Mouse (Mus musculus) MEL (cell line): ENCODE measurements at regions not wholly inside any gene's neighbourhood (a gene's known extent, or its start where the extent isn't known, plus 50 kb on each side); places are given as distances from the start of the nearest gene placed in this dataset.

Experiments used
- DNase-seq: peaks from one replicate; pipeline ENCODE4 v3.0.0; 2011; ENCODE audit warnings: low read depth, low spot score
- H3K27ac ChIP-seq: 2 replicates; pipeline ENCODE4 v1.5.1; 2012; ENCODE audit warnings: low read depth, mild to moderate bottlenecking, control low read depth, low read length, moderate library complexity; ENCODE audit not compliant: control insufficient read depth
- H3K27me3 ChIP-seq, 2 experiments: fragments of 150-350 bp in 1 of 2; sonication (generic) in 1 of 2; 2 replicates each; pipeline ENCODE4 v1.6.1; 2012; ENCODE audit warnings: low read length in 2 of 2, mild to moderate bottlenecking in 2 of 2, improper control_type of control experiment in 1 of 2, moderate library complexity in 1 of 2; ENCODE audit not compliant: insufficient read depth in 2 of 2, control insufficient read depth in 1 of 2
- H3K36me3 ChIP-seq, 2 experiments: 2 replicates each; pipeline ENCODE4 v1.6.1; 2012 to 2014; ENCODE audit warnings: low read length in 2 of 2, improper control_type of control experiment in 1 of 2, inconsistent platforms in 1 of 2, mild to moderate bottlenecking in 1 of 2; ENCODE audit not compliant: insufficient read depth in 2 of 2, control insufficient read depth in 1 of 2
- H3K4me1 ChIP-seq, 2 experiments: fragments of 150-350 bp in 1 of 2; sonication (generic) in 1 of 2; 2 replicates each; pipeline ENCODE4 v1.6.1; 2012; ENCODE audit warnings: low read length in 2 of 2, improper control_type of control experiment in 1 of 2, mild to moderate bottlenecking in 1 of 2; ENCODE audit not compliant: insufficient read depth in 2 of 2, control insufficient read depth in 1 of 2
- H3K4me3 ChIP-seq, 2 experiments: fragments of 150-350 bp in 1 of 2; sonication (generic) in 1 of 2; 2 replicates each; pipeline ENCODE4 v1.5.1; 2012; ENCODE audit warnings: low read depth in 2 of 2, low read length in 2 of 2, mild to moderate bottlenecking in 2 of 2, moderate library complexity in 2 of 2, control low read depth in 1 of 2, improper control_type of control experiment in 1 of 2; ENCODE audit not compliant: control insufficient read depth in 1 of 2, insufficient read depth in 1 of 2
- H3K79me2 ChIP-seq: 2 replicates; pipeline ENCODE4 v1.6.1; 2012; ENCODE audit warnings: mild to moderate bottlenecking, low read length, moderate library complexity; ENCODE audit not compliant: control insufficient read depth, poor library complexity, insufficient read depth
- H3K9ac ChIP-seq: 2 replicates; pipeline ENCODE4 v1.6.1; 2012; ENCODE audit warnings: low read depth, mild to moderate bottlenecking, control low read depth, low read length, moderate library complexity; ENCODE audit not compliant: control insufficient read depth, poor library complexity, severe bottlenecking
- H3K9me3 ChIP-seq: fragments of 150-350 bp; sonication (generic); replicated peaks from 2 replicates; pipeline ENCODE4 v1.6.1; 2012; ENCODE audit warnings: mild to moderate bottlenecking, low read length, improper control_type of control experiment, moderate library complexity; ENCODE audit not compliant: insufficient read depth
- BHLHE40 ChIP-seq: IDR thresholded peaks from 2 replicates; pipeline ENCODE4 v1.6.1; 2012; ENCODE audit warnings: low read depth, mild to moderate bottlenecking, inconsistent platforms, low read length, improper control_type of control experiment, borderline replicate concordance
- CTCF ChIP-seq, 3 experiments: IDR thresholded peaks in 2 of 3; conservative IDR thresholded peaks in 1 of 3; 2 replicates each; pipeline ENCODE4 v1.5.1; 2011 to 2012; ENCODE audit warnings: low read length in 3 of 3, low read depth in 2 of 3, mild to moderate bottlenecking in 2 of 3, improper control_type of control experiment in 1 of 3, inconsistent platforms in 1 of 3, mixed read lengths in 1 of 3, moderate library complexity in 1 of 3; ENCODE audit not compliant: control insufficient read depth in 1 of 3, insufficient read depth in 1 of 3, poor library complexity in 1 of 3, severe bottlenecking in 1 of 3
- ELF1 ChIP-seq: IDR thresholded peaks from 2 replicates; pipeline ENCODE4 v1.6.1; 2014; ENCODE audit warnings: low read depth, mild to moderate bottlenecking, inconsistent platforms, low read length, improper control_type of control experiment, moderate library complexity
- ETS1 ChIP-seq: IDR thresholded peaks from 2 replicates; pipeline ENCODE4 v1.6.1; 2012; ENCODE audit warnings: low read depth, mild to moderate bottlenecking, inconsistent platforms, low read length, improper control_type of control experiment, moderate library complexity
- HCFC1 ChIP-seq: IDR thresholded peaks from 2 replicates; pipeline ENCODE4 v1.6.1; 2012; ENCODE audit warnings: low read depth, mild to moderate bottlenecking, inconsistent platforms, low read length, improper control_type of control experiment, moderate library complexity
- JUND ChIP-seq: IDR thresholded peaks from 2 replicates; pipeline ENCODE4 v1.6.1; 2011; ENCODE audit warnings: low read depth, mild to moderate bottlenecking, improper control_type of control experiment, low read length
- MAX ChIP-seq: IDR thresholded peaks from 2 replicates; pipeline ENCODE4 v1.6.1; 2011; ENCODE audit warnings: low read length, improper control_type of control experiment
- MYB ChIP-seq: IDR thresholded peaks from 2 replicates; pipeline ENCODE4 v1.6.1; 2011; ENCODE audit warnings: mild to moderate bottlenecking, low read depth, low read length, improper control_type of control experiment
- NELFE ChIP-seq: IDR thresholded peaks from 2 replicates; pipeline ENCODE4 v1.6.1; 2011; ENCODE audit warnings: low read depth, low read length, improper control_type of control experiment
- NRF1 ChIP-seq: IDR thresholded peaks from 2 replicates; pipeline ENCODE4 v1.6.1; 2014; ENCODE audit warnings: low read depth, mild to moderate bottlenecking, inconsistent platforms, low read length, improper control_type of control experiment, moderate library complexity; ENCODE audit not compliant: poor library complexity, insufficient read depth, severe bottlenecking
- RAD21 ChIP-seq: IDR thresholded peaks from 2 replicates; pipeline ENCODE4 v1.6.1; 2011; ENCODE audit warnings: mild to moderate bottlenecking, low read depth, low read length, improper control_type of control experiment
- SIN3A ChIP-seq: IDR thresholded peaks from 2 replicates; pipeline ENCODE4 v1.6.1; 2012; ENCODE audit warnings: low read length, improper control_type of control experiment, inconsistent platforms
- SMC3 ChIP-seq: IDR thresholded peaks from 2 replicates; pipeline ENCODE4 v1.6.1; 2011; ENCODE audit warnings: low read depth, low read length, improper control_type of control experiment
- TAL1 ChIP-seq: IDR thresholded peaks from 2 replicates; pipeline ENCODE4 v1.6.1; 2012; ENCODE audit warnings: mild to moderate bottlenecking, inconsistent platforms, low read length, moderate library complexity, mixed read lengths
- TBP ChIP-seq: IDR thresholded peaks from 2 replicates; pipeline ENCODE4 v1.8.0; 2011; ENCODE audit warnings: low read depth, low read length, improper control_type of control experiment
- ZC3H11A ChIP-seq: IDR thresholded peaks from 2 replicates; pipeline ENCODE4 v1.6.1; 2012; ENCODE audit warnings: low read depth, mild to moderate bottlenecking, inconsistent platforms, low read length, improper control_type of control experiment
- ZMIZ1 ChIP-seq: IDR thresholded peaks from 2 replicates; pipeline ENCODE4 v1.6.1; 2012; ENCODE audit warnings: low read depth, mild to moderate bottlenecking, inconsistent platforms, low read length, improper control_type of control experiment, moderate library complexity

- no peak overlapping the region for H3K27ac ChIP-seq
- no peaks in the 10 kb centered on the region for H3K27me3 ChIP-seq
- H3K36me3 ChIP-seq: no peaks in the 10 kb centered on the region
- H3K4me3 ChIP-seq: no peak overlapping the region
- no peak for TF ChIP-seq ZMIZ1
- TF ChIP-seq, all 39 proteins: peak for 0
- Histone ChIP-seq H3K9me3 (no peaks in the 10 kb centered on the region), H3K4me1 (no peaks in the 10 kb centered on the region), H3K79me2 (no peaks in the 10 kb centered on the region), H3K9ac (no peak overlapping the region)
- DNase-seq: no peak
Observed at GRCm38 (mm10) chr15:27270203-27270602, 196.3 kb upstream of the Ank start.

DNA sequence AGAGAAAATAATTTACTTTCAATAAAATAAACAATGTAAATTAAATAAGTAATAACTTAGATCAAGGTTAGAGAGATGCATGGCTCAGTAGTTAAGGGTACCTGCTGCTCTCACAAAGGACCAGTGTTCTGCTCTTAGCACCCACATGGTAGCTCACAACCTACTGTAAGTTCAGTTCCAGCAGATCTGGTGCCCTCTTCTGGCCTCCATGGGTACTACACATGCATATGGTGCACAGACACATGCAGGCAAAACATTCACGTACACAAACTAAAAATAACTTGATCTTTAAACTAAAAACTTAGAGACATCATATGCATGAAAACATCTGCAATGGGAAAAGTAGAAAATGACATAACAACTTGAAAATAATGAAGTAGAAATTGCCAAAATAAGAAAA is 184.2 kb upstream of the Ank start:
- no peaks in the 10 kb centered on the region for H3K4me1 ChIP-seq
- DNase-seq: peak; percentile 38
- peak; percentile 14 for TF ChIP-seq RAD21
- TF ChIP-seq HCFC1: no peak
- no peak for TF ChIP-seq NRF1
- TF ChIP-seq CTCF (IDR thresholded peaks at IDR 0.05 in 2 of 3, conservative IDR thresholded peaks at IDR 0.05 in 1 of 3; ENCODE audit: control insufficient read depth in 1 of 3, insufficient read depth in 1 of 3, low read depth in 2 of 3, low read length in 3 of 3, poor library complexity in 1 of 3, severe bottlenecking in 1 of 3): peak; percentile 42 to 72 (median 45)
- no peak for TF ChIP-seq TAL1
- no peak for TF ChIP-seq TBP
- no peak for TF ChIP-seq NELFE

GRCm38 (mm10) chr15:27303856-27304255 is 162.6 kb upstream of the Ank start:
- Histone ChIP-seq H3K4me3 (no peak overlapping the region), H3K79me2 (no peaks in the 10 kb centered on the region), H3K4me1 (no peaks in the 10 kb centered on the region), H3K36me3 (no peaks in the 10 kb centered on the region), H3K9ac (no peak overlapping the region), H3K27me3 (no peaks in the 10 kb centered on the region), H3K27ac (no peak overlapping the region), H3K9me3 (no peaks in the 10 kb centered on the region)
- TF ChIP-seq SMC3: no peak
- TF ChIP-seq NRF1: no peak
- no peak for TF ChIP-seq RAD21
- TF ChIP-seq MAX: no peak
- TF ChIP-seq ZC3H11A: no peak
- no peak for TF ChIP-seq SIN3A
- no peak for TF ChIP-seq ELF1
- no peak for TF ChIP-seq JUND
- no peak for TF ChIP-seq BHLHE40
- no peak for TF ChIP-seq ETS1
- no peak for TF ChIP-seq MYB
- DNase-seq: no peak

More for the DNA sequence above, 184.2 kb upstream of the Ank start:
- Histone ChIP-seq H3K9me3 (no peaks in the 10 kb centered on the region), H3K79me2 (no peaks in the 10 kb centered on the region), H3K9ac (no peak overlapping the region), H3K4me3 (no peak overlapping the region), H3K27ac (no peak overlapping the region), H3K27me3 (no peaks in the 10 kb centered on the region), H3K36me3 (no peaks in the 10 kb centered on the region)
